Mouse (Mus musculus) cerebellum, adult 8-10 months (tissue): ENCODE results near the gene Nos1ap.

Experiments
- DNase-seq: peaks from one replicate; pipeline ENCODE4 v3.0.0; 2022

Gene Nos1ap

DNA sequence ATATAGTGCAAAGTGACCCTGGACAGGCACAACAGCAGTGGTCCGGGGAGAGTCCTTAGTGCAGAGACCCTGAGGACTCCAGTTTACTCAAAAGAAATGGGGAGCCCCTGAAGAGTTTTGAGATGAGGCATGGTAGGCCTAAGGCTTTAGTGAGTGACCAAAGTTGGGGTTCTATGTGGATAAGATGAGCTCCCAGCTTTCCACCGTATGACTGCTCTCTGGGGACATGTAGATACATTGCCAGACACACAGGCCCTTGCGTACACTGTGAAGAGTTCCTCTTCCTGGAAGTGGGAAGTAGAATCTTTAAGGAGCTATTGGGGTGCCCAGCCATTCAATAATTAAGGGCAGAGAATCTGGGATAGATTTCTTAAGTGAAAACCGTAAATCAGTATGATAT lies 90.2 kb downstream of the Nos1ap start:
- no peak for DNase-seq

DNA sequence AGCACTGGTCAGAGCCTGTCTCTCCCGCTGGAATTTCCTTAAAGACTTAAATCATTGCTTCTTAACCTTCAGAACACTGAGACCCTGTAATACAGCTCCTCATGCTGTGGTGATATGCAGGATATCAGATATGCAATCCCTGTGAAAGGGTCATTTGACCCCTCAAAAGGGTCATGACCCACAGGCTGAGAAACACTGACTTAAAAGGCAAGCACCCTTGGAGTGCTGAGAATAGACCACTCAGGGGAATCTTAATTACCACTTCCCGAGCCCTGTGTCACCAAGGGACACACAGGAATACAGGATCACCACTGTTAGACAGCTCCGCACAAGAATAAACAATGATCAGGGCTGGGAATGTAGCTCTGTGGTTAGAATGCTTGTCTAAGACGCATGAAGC lies 91.0 kb downstream of the Nos1ap start:
- DNase-seq = no peak

DNA sequence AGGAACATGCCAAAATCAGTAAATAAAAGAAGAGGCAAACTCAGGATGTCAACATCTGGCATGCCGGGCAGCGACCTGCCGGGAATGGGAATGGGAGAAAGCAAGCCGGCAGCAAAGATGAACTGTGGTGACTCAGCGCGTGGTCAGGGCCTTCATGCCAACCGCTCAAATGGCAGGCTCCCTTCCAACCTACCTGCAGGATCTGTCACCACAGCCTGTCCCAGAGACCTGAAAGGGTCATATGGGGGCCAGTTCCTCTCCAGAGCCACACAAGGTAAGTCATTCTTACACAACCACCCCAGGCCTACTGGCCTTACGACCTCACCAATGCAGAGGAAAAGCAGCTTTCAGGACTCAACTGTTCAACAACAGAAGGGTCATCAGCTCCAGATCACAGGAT lies 93.4 kb downstream of the Nos1ap start:
- no peak for DNase-seq

DNA sequence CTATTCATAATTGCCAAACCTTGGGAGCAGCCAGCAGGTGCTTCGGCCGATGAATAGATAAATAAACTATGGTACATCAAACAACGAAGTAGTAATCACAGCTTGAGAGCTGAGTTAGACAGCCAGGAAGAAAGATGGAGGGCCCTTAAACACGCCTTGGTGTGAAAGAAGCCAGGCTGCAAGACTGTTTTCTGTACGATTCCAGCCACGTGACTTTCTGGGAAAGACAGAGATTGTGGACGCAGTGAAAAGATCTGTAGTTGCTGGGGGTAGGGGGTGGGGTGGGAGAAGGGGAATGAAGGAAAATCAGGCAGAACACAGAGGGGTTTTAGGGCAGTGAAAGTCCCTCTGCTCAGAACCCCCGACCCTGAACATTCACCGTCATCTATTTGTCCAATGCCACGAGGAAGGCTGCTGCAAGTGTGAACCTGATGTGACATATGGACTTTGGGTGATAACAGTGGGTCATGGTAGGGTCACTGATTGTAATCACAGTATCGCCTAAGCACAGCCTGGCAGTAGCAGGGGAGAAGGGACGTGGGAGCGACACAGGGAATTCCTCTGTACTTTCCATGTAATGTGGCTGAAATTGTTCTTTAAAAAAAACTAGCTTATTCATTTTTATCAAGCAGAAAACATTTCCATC lies 94.0 kb downstream of the Nos1ap start:
- DNase-seq = no peak

DNA sequence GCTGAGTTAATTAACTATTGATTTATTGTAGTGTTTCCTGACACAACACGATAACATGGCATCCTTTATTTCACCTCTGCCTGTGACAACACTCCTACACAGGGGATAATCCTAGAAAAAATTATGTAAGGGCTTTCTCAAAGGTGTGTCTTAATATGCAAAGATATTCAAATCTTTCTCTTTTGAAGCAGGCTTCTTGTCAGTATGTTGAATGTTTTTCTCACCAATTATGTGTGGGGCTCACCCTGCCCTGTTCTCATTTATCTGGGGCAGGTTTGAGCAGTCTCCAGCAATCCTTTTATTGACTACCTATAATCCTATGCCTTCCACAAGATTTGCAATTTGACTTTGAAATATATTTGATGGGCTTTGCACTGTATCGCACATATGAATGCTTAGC lies 97.1 kb downstream of the Nos1ap start:
- DNase-seq = no peak

DNA sequence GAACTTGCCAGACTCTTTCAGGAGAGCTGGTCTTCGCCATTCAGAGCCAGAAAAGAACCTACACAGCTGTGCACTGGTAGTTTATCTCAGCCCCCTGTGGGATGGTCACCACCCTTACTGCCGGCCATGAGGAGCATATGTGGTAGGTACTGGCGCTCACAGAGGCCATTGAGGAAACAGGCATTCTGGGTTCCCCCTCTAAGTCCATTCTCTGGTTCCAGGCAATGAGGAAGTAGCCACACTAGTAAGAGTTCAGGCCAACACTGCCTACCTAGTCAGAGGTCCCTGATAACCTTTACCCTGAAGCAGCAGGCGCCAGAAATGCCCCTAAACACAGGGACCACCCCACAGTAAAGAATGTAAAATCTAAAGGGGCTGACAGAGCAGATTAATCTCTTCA lies 97.6 kb downstream of the Nos1ap start:
- DNase-seq = no peak

DNA sequence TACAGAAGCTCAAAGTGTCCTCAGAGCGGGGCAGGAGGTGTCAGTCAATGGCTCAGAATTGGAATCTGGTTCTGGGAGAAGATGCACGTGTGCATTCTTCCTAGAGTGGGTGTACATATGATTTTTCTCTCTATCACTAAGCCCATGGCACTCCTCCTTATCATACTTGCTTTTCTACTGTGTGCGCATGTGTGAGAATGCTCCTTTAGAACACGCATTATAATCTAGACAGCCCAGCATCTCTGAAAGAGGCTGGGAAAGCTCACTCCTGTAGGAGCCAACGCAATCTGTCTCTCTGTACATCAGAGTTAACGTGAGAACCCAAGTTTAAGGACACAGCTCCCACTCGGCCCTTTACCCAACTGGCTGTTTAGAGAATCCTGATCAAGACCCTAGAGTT lies 99.7 kb downstream of the Nos1ap start:
- DNase-seq = no peak

DNA sequence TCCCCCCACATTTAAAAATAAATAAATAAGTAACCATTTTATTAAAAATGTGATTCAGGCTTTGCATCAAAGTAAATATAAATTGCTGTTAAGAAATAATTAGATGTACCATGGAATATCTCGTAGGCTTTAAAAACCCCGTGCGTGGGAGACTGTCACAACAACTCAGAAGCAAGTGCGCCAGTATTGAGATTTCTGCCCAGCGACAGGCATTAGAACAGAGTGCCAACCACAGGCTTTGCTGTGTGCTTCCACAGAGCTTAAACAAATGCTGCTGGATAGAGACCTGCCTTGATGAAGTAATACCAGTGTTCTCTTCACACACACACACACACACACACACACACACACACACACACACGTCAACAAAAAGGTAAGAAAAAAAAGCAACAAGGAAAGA lies 100.2 kb downstream of the Nos1ap start:
- no peak for DNase-seq

DNA sequence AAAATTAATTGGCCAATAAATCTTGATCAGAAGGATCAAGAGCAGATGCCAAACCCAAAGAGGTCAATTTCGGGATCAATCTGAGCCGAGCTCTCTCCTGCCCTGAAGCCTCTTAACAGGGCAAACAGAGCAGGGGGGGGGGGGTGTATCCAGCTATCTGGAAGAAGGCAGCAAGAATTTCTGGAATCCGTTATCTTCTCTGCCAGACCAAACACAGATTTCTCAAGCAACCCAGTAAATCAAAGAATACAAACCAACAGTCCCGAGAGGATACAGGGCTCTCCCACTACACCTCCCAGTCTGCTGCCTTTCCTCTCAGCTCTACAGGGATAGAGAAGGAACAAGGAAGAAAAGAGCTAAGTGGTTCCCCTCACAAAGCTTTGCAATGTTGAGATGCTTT lies 104.5 kb downstream of the Nos1ap start:
- DNase-seq = no peak

DNA sequence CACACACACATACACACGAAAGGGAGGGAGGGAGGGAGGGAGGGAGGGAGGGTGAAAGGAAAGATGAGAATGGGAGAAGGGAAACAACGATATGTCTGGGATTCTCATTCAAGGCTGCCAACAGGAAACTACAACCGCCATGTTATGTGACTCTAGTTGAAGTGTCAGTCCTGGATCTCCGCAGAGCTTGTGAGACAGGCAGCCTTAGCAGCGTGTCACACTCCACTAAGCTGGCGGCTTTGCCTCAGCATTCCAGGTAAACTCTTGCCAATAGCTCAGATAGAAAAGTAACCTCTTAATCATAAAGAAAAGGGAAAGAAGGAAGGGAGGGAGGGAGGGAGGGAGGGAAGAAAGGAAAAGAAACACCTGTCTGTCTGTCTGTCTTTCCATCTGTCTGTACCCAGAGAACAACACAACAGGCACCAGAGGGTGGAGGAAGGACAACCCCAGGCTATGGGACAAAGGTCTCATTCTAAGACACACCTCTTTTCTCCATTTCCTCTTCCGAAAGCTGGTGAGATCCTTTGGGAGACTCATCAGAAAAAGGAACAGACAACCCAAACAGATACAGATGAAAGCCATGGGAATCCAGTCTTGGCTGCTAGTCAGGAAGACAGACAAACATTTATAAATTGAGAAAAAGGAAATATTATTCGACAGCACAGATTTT lies 107.3 kb downstream of the Nos1ap start:
- no peak for DNase-seq

DNA sequence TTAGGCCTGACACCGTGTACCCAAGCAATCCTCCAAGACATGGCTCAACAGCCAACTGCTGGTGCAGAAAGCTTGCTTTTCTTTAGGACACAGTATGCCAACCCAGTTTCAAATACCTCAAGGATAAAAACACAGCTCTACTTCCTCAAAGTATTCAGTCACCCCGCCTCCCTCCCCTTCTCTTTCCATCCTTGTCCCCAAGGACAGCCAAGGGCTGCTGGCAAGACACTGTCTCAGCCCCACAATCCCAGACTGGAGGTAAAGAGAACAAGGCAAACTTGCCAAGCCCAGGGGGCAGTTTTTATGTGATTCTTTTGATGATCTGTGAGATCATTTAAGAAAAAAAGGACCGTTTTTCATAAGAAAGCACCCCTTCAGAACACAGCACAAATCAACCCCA lies 108.6 kb downstream of the Nos1ap start:
- no peak for DNase-seq

DNA sequence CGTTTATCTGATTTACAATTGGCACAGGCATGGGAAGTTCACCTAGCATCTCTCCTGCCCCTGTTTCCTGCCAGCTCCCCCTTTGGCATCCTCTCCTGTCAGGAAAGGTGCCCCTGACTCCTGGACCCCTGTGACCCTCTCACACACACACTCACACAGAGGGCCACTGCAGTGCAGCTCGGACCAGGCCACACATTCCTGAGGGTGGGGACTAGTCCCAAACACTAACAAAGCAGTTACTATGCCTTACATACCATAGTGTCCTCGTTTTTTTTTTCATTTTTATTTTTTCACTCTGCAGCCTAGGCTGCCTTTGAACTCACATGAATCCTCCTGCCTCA lies 110.2 kb downstream of the Nos1ap start:
- no peak for DNase-seq

DNA sequence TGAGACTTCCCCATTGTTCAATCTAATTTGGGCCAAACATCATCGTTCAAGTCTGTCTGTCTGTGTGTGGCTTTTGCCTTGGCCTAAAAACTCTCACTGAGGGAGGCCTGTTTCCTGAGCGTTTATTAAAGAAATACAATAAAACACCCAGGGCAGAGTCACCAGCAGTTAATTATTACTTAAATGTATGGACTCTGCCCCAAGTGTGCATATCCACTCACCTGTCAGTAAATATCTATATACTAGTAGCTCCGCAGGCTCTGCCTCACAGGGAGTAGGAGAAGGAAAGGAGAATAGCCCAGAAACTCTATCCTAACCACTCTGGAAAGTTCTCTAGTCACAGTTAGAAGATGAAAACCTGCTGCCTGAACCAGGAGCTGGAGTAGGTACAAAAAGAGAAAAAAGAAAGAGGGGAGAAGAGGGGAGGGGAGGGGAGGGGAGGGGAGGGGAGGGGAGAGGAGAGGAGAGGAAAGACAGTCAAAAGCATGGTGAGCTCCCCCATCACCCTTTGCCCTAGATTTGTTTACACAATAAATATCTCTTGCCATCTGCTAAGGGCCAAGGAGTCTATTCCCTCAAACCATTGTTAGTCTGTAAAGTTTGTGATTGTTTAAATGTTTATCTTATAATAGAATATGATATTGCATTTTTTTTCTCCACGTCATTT lies 110.7 kb downstream of the Nos1ap start:
- no peak for DNase-seq

DNA sequence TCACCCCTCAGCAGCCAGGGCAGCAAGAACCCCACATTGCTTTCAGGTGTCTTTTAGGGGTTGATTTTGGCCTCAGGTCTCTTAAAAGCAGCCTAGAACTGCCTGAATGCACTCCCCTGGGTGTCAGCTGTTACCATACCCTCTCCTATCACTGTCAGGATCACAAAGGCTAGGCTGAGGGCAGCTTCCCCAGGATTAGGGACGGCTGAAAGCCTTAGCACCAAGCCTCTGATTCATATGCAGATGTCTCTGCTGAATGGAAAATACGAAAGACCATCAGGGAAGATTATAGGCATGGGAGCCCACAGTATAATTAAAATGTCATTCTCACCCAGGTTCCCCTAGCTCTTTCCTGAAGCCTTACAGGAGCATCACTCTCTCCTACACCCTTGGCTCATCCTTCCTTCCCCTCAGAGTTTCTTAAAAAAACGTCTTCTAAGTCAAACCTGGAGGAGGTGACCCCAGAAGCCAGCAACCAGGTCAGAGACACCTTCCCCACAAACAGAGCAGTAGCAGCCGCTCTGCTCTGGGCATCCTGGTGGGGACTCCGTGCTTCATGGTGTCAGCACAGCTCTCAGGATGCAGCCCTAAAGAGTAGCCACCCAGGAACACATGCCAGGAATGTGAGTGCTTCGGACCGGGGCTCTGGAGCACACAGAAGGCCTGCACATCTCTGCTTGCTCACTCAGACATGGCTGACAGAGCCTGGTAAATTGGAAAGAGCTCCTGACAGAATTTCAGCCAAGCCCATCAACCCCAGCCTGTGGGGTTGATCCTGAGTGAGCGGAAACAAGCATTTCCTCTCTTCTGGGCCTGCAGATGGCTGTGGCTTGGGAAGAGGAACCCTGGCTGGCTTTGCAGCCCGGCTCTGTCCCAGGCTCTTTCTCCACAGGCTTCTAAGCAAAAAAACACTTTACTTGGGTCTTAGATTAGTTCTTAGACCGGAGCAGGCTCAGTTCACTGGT lies 111.7 kb downstream of the Nos1ap start:
- peak; percentile 22 for DNase-seq

DNA sequence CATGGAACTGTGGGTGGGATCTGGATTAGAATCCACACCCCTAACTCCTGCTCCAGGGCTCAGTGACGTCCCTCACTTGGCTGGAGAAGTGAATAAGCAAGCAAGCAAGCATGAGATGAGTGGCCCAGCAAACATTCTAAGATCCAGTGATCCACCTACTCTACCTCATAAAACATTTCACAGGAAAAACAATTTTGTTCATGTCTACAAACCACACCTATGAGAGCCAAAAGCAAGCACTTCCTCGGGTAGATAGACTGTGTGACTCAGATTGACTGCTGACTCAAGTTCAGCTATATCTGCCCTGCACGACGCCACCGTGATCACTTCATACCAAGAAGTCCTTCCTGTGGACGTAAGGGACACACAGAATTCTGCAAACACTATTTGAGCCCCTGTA lies 116.2 kb downstream of the Nos1ap start:
- DNase-seq = no peak

DNA sequence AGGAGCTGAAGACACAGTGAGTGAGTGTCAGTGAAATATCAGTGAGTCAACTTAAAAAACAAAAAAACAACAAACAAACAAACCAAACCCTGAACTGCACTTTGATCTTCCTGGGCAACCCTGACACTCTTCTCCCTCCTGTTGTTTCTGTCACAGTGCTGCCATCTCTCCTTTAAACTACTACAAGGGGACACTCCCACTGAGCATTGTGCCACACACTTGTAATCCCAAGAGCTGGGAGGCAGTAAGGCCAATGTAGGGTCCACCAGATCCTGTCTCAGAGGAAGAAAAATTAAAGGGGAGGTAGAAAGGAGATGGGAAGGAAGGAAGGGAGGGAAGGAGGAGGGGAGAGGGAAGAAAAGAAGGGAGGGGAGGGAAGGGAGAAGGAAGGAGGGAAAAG lies 116.8 kb downstream of the Nos1ap start:
- no peak for DNase-seq

DNA sequence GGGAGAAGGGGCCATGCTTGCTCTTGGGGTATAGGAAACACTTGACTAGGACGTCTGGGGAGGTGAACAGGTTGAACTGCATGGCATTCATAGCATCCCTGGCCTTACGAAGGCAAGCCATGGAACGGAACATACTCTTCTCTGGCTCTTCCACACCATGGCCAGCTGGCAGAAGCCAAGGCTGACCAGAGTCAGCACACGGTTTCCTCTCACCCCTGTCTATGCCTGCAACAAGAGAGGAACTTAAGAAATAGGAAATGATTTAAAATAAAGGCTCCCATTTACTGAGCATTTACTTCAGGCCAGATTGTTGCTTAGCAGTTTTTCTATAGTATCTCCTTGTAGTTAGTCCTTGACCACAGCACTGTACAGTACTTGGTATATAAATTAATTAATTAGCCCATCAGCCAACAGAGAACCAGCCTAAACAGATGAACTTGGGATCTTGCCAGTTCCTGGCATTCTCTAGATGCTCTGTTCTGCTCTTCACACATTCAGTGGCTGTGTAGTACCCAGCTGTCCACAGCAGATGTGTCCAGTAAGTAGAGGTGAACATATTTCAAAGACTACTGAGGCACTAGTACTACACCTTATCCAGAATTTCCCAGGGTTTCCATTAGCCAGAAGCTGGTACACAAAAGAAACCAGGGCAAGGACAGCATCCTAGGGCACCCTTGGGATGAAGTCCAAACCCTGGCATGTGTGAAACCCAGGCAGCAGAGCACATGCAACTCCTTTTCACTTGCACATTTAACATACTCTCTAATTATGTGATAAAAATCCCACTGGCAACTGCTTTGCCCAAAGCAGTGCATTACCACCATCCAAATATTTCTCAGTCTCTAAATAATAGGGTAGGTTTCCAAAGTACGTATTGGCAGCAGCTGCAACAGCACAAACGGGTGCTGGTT lies 123.3 kb downstream of the Nos1ap start:
- no peak for DNase-seq

DNA sequence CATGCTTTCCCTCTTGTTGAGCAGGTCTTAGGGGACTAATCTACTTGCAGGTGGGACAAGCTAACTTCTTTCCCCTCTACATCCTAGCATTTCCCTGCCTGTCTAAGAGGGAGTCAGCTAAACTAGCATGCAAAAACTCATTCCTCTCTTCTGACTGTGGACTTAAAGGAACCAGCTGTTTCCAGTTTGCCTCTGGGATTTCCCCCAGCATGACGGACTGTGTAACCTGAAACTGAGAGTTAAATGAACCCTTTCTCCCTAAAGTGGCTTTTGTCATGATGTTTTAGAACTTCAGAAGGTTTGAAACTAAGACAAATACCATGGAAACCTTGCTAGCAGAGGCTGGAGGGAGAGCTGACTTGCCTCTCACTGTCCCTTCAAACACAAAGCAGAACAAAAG lies 127.5 kb downstream of the Nos1ap start:
- no peak for DNase-seq

DNA sequence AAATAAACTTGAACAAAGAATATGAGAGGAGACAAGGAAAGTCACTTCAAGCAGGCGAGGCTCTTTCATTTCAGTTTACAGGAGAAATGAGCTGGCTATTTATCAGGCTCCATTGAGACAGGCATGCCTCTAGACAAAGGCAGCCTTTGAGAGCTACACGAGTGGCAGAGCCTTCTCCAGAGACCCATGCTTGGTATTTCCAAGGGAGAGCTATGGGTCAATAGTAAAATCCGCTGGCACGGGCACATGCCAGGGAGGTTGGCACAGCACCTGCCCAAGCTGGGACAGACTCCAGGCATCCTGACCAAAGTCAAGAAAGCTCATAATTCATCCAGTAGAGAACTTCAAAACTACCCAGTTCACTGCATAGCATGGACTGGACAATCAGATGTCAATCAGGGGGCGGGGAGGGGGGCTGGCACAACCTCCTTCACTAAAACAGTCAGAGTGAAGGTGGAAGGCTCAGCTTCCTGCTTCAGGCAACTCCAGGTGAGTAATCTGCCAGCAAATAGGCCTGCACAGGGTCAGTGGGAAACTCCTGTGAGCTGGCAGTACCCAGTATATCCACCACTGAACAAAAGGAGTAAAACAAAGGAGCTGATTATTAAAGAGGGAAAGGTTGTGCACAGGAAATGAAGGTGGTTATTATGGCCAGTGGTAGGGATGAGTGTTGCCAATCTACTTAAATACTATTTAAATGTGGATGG lies 129.6 kb downstream of the Nos1ap start:
- peak; percentile 30 for DNase-seq

DNA sequence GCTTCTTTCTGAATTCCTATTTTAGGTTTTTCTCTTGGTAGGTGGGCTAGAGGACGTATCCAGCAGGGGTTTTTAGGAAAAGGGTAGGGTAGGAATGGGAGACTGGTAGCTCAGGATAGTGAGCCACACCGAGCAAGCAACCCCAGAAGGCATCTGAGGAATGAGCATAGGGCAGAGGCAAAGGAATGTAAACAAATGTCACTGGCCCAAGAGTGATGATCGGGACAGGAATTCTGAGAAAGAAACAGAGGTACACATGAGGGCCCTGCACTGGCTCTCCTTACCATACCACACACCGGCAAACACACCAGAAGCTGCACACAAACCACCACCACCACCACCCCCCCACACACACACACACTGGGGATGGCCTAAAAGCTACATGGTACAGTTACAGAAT lies 132.0 kb downstream of the Nos1ap start:
- DNase-seq = no peak

DNA sequence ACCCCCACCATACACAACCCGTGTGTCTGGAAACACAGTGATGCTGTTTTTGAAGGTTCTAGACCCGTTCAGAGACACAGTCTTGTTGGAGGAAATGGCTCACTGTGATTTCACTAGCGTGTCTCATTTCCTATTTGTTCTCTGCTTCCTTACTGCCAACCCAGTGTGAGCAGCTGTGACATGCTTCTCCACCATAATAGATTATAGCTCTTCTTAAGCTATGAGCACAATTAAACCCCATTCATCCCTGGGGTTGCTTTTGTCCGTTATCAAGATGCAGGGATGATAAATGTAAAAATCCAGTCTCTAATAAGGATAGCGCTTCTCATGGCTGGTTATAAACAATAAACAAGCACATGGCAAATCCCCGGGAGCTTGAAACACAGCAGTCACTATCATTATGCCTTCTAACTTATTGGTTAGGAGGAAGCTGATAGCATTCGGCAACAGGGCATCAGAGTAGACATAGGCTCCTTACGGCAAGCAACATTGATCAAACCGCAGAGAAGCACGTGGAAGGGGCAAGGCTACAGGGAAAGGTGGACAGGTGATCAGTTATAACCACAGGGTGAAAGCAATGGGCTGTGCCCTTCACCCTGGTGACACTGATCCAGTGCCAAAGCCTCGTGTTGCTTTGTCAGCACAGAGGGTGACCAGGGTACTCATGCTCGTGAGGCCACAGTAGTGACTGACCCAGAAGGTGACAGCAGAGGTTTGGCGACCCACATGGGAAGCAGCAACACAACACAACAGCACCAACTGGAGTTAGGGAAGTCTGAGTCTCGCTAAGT lies 133.6 kb downstream of the Nos1ap start:
- no peak for DNase-seq
